18 mouse cellular contexts compared by ENCODE assay signal in genomic region chr4:77586222-77586621, GRCm38 (mm10).
DNase-seq lines count a peak whose midpoint lies in the region; ATAC-seq and TF ChIP-seq lines count a peak whose summit lies in the region.
"Had no signal": no experiment of that assay in that cellular context is flagged by ENCODE, and none has a peak within 500 bp of the region (broad histone marks: within the 10 kb centered on the region; RNA-seq: fewer than 3 reads in every experiment).

No protein-coding gene starts in this region.

- no peaks in the 10 kb centered on the region; the same call in 1 of the 2 replicates for H3K9me3 ChIP-seq in forebrain, embryonic 14.5 days (replicated peaks; ENCODE audit: control insufficient read depth, low read length)
- H3K9me3 ChIP-seq in forebrain, embryonic 12.5 days: no peaks in the 10 kb centered on the region
- H3K9me3 ChIP-seq in forebrain, embryonic 16.5 days (ENCODE audit: control insufficient read depth, low read length): no peaks in the 10 kb centered on the region
- H3K9me3 ChIP-seq: embryonic facial prominence, embryonic 10.5 days; embryonic facial prominence, embryonic 12.5 days had no signal

- H3K4me1 ChIP-seq in forebrain, embryonic 14.5 days (ENCODE audit: control insufficient read depth, insufficient read depth, low read length): no peaks in the 10 kb centered on the region
- no peaks in the 10 kb centered on the region for H3K4me1 ChIP-seq in forebrain, embryonic 12.5 days
- no peaks in the 10 kb centered on the region for H3K4me1 ChIP-seq in forebrain, embryonic 16.5 days (replicated peaks; ENCODE audit: control insufficient read depth, insufficient read depth, low read length)
- H3K4me1 ChIP-seq: embryonic facial prominence, embryonic 10.5 days; embryonic facial prominence, embryonic 12.5 days had no signal

- H3K27me3 ChIP-seq in forebrain, embryonic 14.5 days (replicated peaks; ENCODE audit: control insufficient read depth, insufficient read depth, low read length): no peaks in the 10 kb centered on the region
- no peaks in the 10 kb centered on the region for H3K27me3 ChIP-seq in forebrain, embryonic 12.5 days
- H3K27me3 ChIP-seq in forebrain, embryonic 16.5 days (replicated peaks; ENCODE audit: control insufficient read depth, insufficient read depth, low read length): no peaks in the 10 kb centered on the region
- H3K27me3 ChIP-seq: embryonic facial prominence, embryonic 12.5 days had no signal

- peak; percentile 50; the same call in 1 of the 2 replicates for ATAC-seq in forebrain, embryonic 14.5 days
- no peak for ATAC-seq in forebrain, embryonic 12.5 days (ENCODE audit: low FRiP score)
- peak; percentile 71 for ATAC-seq in forebrain, embryonic 16.5 days

- H3K9ac ChIP-seq in forebrain, embryonic 14.5 days (ENCODE audit: low read length): no peak overlapping the region
- no peak overlapping the region for H3K9ac ChIP-seq in forebrain, embryonic 12.5 days
- no peak overlapping the region for H3K9ac ChIP-seq in forebrain, embryonic 16.5 days (replicated peaks; ENCODE audit: low read depth, low read length)
- H3K9ac ChIP-seq: embryonic facial prominence, embryonic 12.5 days had no signal

- peak overlapping the region; percentile 9; the same call in 1 of the 2 replicates for H3K27ac ChIP-seq in forebrain, embryonic 14.5 days (ENCODE audit: low read depth, low read length)
- no peak overlapping the region for H3K27ac ChIP-seq in forebrain, embryonic 12.5 days
- 0 out of 2 replicates have a peak overlapping the region, but pooled peaks have one; percentile 11 for H3K27ac ChIP-seq in layer of hippocampus, adult 2 months
- peak overlapping the region; percentile 55 for H3K27ac ChIP-seq in forebrain, embryonic 16.5 days (ENCODE audit: low read length)
- H3K27ac ChIP-seq: embryonic facial prominence, embryonic 10.5 days; embryonic facial prominence, embryonic 12.5 days had no signal

- DNase-seq in forebrain, embryonic 14.5 days (ENCODE audit: low spot score): peak; percentile 41
- DNase-seq in layer of hippocampus, adult 2 months (ENCODE audit: low spot score in 2 of 2): no peak
- DNase-seq in layer of hippocampus, adult 9-10 months (ENCODE audit: low spot score): no peak
- DNase-seq in brain, embryonic 14.5 days (ENCODE audit: low read depth): peak; percentile 49
- DNase-seq in lung, postnatal 25 days (ENCODE audit: low spot score): no peak
- DNase-seq in thymus, adult 18-20 months: no peak
- DNase-seq: adrenal gland, adult 2 months; adrenal gland, postnatal 10 days; adrenal gland, postnatal 25 days; cerebellum, adult 11-12 months; cerebellum, adult 2 months; cerebellum, adult 9-10 months; cerebellum, postnatal 10 days; cerebellum, postnatal 25 days had no signal

- H3K4me3 ChIP-seq in forebrain, embryonic 14.5 days (ENCODE audit: low read depth, low read length): no peak overlapping the region
- no peak overlapping the region for H3K4me3 ChIP-seq in forebrain, embryonic 12.5 days (replicated peaks)
- no peak overlapping the region for H3K4me3 ChIP-seq in layer of hippocampus, adult 2 months
- H3K4me3 ChIP-seq in forebrain, embryonic 16.5 days (replicated peaks; ENCODE audit: low read length): no peak overlapping the region
- H3K4me3 ChIP-seq: embryonic facial prominence, embryonic 10.5 days; embryonic facial prominence, embryonic 12.5 days had no signal

- TF ChIP-seq POLR2A in brain, embryonic 14.5 days (IDR thresholded peaks at IDR 0.05; ENCODE audit: borderline replicate concordance, extremely low read depth, insufficient read depth, insufficient read length, poor library complexity, severe bottlenecking): no peak

- H3K4me2 ChIP-seq in forebrain, embryonic 14.5 days (ENCODE audit: low read length): no peak overlapping the region
- no peak overlapping the region for H3K4me2 ChIP-seq in forebrain, embryonic 12.5 days
- no peak overlapping the region for H3K4me2 ChIP-seq in forebrain, embryonic 16.5 days (ENCODE audit: low read length)
- H3K4me2 ChIP-seq: embryonic facial prominence, embryonic 12.5 days had no signal

- WGBS in forebrain, embryonic 14.5 days: 57% methylated on average over 1 of the region's 1 CpGs
- 70% methylated on average over 1 of the region's 1 CpGs for WGBS in forebrain, embryonic 12.5 days
- WGBS in forebrain, embryonic 16.5 days: 47% methylated on average over 1 of the region's 1 CpGs

- TF ChIP-seq CTCF in layer of hippocampus, adult 2 months (conservative IDR thresholded peaks at IDR 0.05): no peak
- no peak for TF ChIP-seq CTCF in brain, embryonic 14.5 days (IDR thresholded peaks at IDR 0.05; ENCODE audit: borderline replicate concordance, extremely low read depth, insufficient read depth, insufficient read length)

- H3K36me3 ChIP-seq in forebrain, embryonic 14.5 days (ENCODE audit: control insufficient read depth, insufficient read depth, low read length): no peaks in the 10 kb centered on the region
- no peaks in the 10 kb centered on the region for H3K36me3 ChIP-seq in forebrain, embryonic 12.5 days (replicated peaks)
- H3K36me3 ChIP-seq in forebrain, embryonic 16.5 days (ENCODE audit: control insufficient read depth, insufficient read depth): no peaks in the 10 kb centered on the region
- H3K36me3 ChIP-seq: embryonic facial prominence, embryonic 10.5 days; embryonic facial prominence, embryonic 12.5 days had no signal

Comparison
In these comparisons a context has a peak if more than half of its experiments do, and no peak if none do; other contexts are left out.
1. DNase-seq: peak in forebrain, embryonic 14.5 days (single experiment) and brain, embryonic 14.5 days (single experiment); none in layer of hippocampus, adult 2 months (0 of 2), layer of hippocampus, adult 9-10 months (single experiment), lung, postnatal 25 days (single experiment) and thymus, adult 18-20 months (0 of 2).